Mouse (Mus musculus): ENCODE results near the gene Tm4sf19.

GRCm38 (mm10) chr16:32431047-32431591 is 30.8 kb downstream of the Tm4sf19 start:
- TF ChIP-seq CTCF (IDR thresholded peaks at IDR 0.05; ENCODE audit: low read depth) (no peak), EP300 (IDR thresholded peaks at IDR 0.05; ENCODE audit: low read depth) (peak; percentile 1; the same call in 1 of the 2 replicates)

Data from liver, postnatal 0 days (tissue).